Mouse (Mus musculus): ENCODE data around the gene Npl.
"Not testable (repeated sequence)": the region's sequence is repeated elsewhere in the genome, so short reads cannot be mapped to it uniquely, and the experiment has no call there.

Npl gene

GRCm38 (mm10) chr1:153486767-153487499 lies 62.9 kb downstream of the Npl start:
- DNase-seq = peak; percentile 38

- DNase-seq = not testable (repeated sequence)
These were observed 63.7 kb downstream of the Npl start for GRCm38 (mm10) chr1:153486120-153486519.

GRCm38 (mm10) chr1:153485201-153485796 lies 64.5 kb downstream of the Npl start:
- no peak for DNase-seq

GRCm38 (mm10) chr1:153481025-153481412 lies 68.8 kb downstream of the Npl start:
- DNase-seq = no peak

- peak; percentile 54 for DNase-seq
These were observed 69.3 kb downstream of the Npl start for GRCm38 (mm10) chr1:153480386-153481024.

- DNase-seq = no peak
These were observed 70.5 kb downstream of the Npl start for GRCm38 (mm10) chr1:153479296-153479695.

GRCm38 (mm10) chr1:153461796-153462195 lies 88.0 kb downstream of the Npl start:
- DNase-seq = no peak

GRCm38 (mm10) chr1:153456137-153456536 lies 93.7 kb downstream of the Npl start:
- no peak for DNase-seq

GRCm38 (mm10) chr1:153453146-153453642 lies 96.7 kb downstream of the Npl start:
- DNase-seq = no peak
